Mouse (Mus musculus): ENCODE measurements at regions not wholly inside any gene's neighbourhood (a gene's known extent, or its start where the extent isn't known, plus 50 kb on each side); places are given as distances from the start of the nearest gene placed in this dataset.

- intact Hi-C loops (cut with DNase I): no loop called here
- no peak for DNase-seq
These were observed 54.9 kb downstream of the Cbln1 start for GRCm38 (mm10) chr8:87417466-87417865.

- intact Hi-C loops (cut with DNase I): no loop called here
- no peak for DNase-seq
These were observed 57.3 kb downstream of the Cbln1 start for GRCm38 (mm10) chr8:87415051-87415630.

- no peak for DNase-seq
- intact Hi-C loops (cut with DNase I): no loop called here
These were observed 83.4 kb downstream of the Cbln1 start for GRCm38 (mm10) chr8:87389016-87389415.

- no peak for DNase-seq
- intact Hi-C loops (cut with DNase I): no loop called here
These were observed 88.7 kb downstream of the Cbln1 start for GRCm38 (mm10) chr8:87383527-87384206.

- intact Hi-C loops (cut with DNase I): no loop called here
- no peak for DNase-seq
These were observed 90.1 kb downstream of the Cbln1 start for GRCm38 (mm10) chr8:87382311-87382710.

GRCm38 (mm10) chr8:87380791-87381190 is 91.6 kb downstream of the Cbln1 start:
- no peak for DNase-seq
- intact Hi-C loops (cut with DNase I): no loop called here

GRCm38 (mm10) chr8:87379296-87379695 is 93.1 kb downstream of the Cbln1 start:
- intact Hi-C loops (cut with DNase I): no loop called here
- no peak for DNase-seq

- no peak for DNase-seq
- intact Hi-C loops (cut with DNase I): no loop called here
These were observed 98.4 kb downstream of the Cbln1 start for GRCm38 (mm10) chr8:87374044-87374443.

- no peak for DNase-seq
- intact Hi-C loops (cut with DNase I): no loop called here
These were observed 98.9 kb downstream of the Cbln1 start for GRCm38 (mm10) chr8:87373535-87373934.

- no peak for DNase-seq
- intact Hi-C loops (cut with DNase I): no loop called here
These were observed 100.3 kb downstream of the Cbln1 start for GRCm38 (mm10) chr8:87372061-87372460.

GRCm38 (mm10) chr8:87370194-87370593 is 102.2 kb downstream of the Cbln1 start:
- intact Hi-C loops (cut with DNase I): no loop called here
- DNase-seq: no peak

- intact Hi-C loops (cut with DNase I): no loop called here
- DNase-seq: no peak
These were observed 121.9 kb downstream of the Cbln1 start for GRCm38 (mm10) chr8:87350471-87350870.

- intact Hi-C loops (cut with DNase I): no loop called here
- DNase-seq: no peak
These were observed 122.6 kb downstream of the Cbln1 start for GRCm38 (mm10) chr8:87349781-87350181.

- intact Hi-C loops (cut with DNase I): no loop called here
- no peak for DNase-seq
These were observed 143.0 kb downstream of the Cbln1 start for GRCm38 (mm10) chr8:87329371-87329770.

- intact Hi-C loops (cut with DNase I): no loop called here
- no peak for DNase-seq
These were observed 157.8 kb downstream of the Cbln1 start for GRCm38 (mm10) chr8:87314570-87314969.

- intact Hi-C loops (cut with DNase I): no loop called here
- DNase-seq: peak in 1 of 2 experiments; percentile 11
These were observed 161.1 kb downstream of the Cbln1 start for GRCm38 (mm10) chr8:87311282-87311681.

GRCm38 (mm10) chr8:87308311-87308710 is 164.1 kb downstream of the Cbln1 start:
- no peak for DNase-seq
- intact Hi-C loops (cut with DNase I): no loop called here

GRCm38 (mm10) chr8:87305001-87305400 is 167.4 kb downstream of the Cbln1 start:
- intact Hi-C loops (cut with DNase I): no loop called here
- no peak for DNase-seq

GRCm38 (mm10) chr8:87303522-87303921 is 168.9 kb downstream of the Cbln1 start:
- no peak for DNase-seq
- intact Hi-C loops (cut with DNase I): no loop called here

GRCm38 (mm10) chr8:87297761-87298160 is 174.6 kb downstream of the Cbln1 start:
- intact Hi-C loops (cut with DNase I): no loop called here
- no peak for DNase-seq

GRCm38 (mm10) chr8:87297331-87297730 is 175.1 kb downstream of the Cbln1 start:
- no peak for DNase-seq
- intact Hi-C loops (cut with DNase I): no loop called here

GRCm38 (mm10) chr8:87286059-87286458 is 186.3 kb downstream of the Cbln1 start:
- no peak for DNase-seq
- intact Hi-C loops (cut with DNase I): no loop called here

- DNase-seq: no peak
- intact Hi-C loops (cut with DNase I): no loop called here
These were observed 188.1 kb downstream of the Cbln1 start for GRCm38 (mm10) chr8:87284356-87284755.
